Mouse (Mus musculus): ENCODE results near the gene Fndc3b.

DNA sequence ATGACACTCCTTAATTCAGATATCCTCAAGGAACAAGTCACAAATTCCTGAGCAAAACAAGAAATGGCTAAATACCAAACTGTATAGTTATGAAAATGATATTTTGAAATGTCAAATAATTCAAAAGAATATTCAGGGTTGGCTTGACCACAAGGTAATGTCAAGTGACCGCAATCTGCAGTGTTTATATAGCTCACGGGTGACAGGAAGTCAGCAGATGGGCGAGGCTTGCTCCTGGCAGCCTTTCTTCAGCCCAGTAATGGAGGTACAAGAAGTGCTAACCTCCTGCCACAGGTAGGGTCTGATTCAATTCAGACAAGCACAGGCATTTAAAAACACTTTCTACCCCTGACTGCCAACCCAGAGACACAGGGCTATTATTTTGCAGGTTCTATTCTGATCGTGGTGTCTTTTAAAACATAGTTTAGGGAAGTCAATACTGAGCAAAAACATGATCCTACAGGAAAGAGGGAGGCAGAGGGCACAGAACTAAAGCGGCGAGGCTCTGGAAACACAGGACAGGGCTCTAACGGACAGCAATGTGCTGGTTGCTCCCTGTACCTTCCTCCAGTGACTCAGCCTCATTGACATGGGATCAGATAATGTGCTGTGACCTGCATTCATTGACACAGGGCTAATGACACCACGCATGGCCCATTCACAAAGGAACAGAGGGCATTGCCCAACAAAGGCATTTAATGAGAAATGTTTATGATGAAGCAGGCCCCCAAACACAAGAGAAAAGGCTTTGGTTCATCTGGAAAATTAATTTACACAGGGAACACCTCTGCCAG, 256.5 kb downstream of the Fndc3b start:
- no peak for TF ChIP-seq GATA1 (IDR thresholded peaks at IDR 0.05; ENCODE audit: borderline replicate concordance, low read length)
- no peak for TF ChIP-seq FLI1 (IDR thresholded peaks at IDR 0.05; ENCODE audit: low read length)
